Mouse (Mus musculus) forebrain, embryonic 12.5 days (tissue): ENCODE results near the gene Epb41l3. TPM values are rescaled to one million over a fixed set of nuclear protein-coding genes. Genes with fewer than 3 reads are reported as not detected.

Experiments
- ATAC-seq: fragments of 200-750 bp; cut with Nextera tagmentation; 2 replicates; pipeline ENCODE4 v1.8.0; 2017; ENCODE audit warnings: moderate TSS enrichment; ENCODE audit not compliant: low FRiP score
- H3K27ac ChIP-seq: fragments of 300-500 bp; sonication (generic); 2 replicates; pipeline ENCODE4 v1.5.1; 2016; ENCODE audit warnings: mild to moderate bottlenecking
- H3K27me3 ChIP-seq: fragments of 300-500 bp; sonication (generic); 2 replicates; pipeline ENCODE4 v1.6.1; 2016; ENCODE audit warnings: mild to moderate bottlenecking
- H3K36me3 ChIP-seq: fragments of 300-500 bp; sonication (generic); replicated peaks from 2 replicates; pipeline ENCODE4 v1.6.1; 2016; ENCODE audit warnings: mild to moderate bottlenecking
- H3K4me1 ChIP-seq: fragments of 300-500 bp; sonication (generic); 2 replicates; pipeline ENCODE4 v1.6.1; 2016
- H3K4me2 ChIP-seq: fragments of 300-500 bp; sonication (generic); 2 replicates; pipeline ENCODE4 v1.6.1; 2016; ENCODE audit warnings: mild to moderate bottlenecking, moderate library complexity
- H3K4me3 ChIP-seq: fragments of 300-500 bp; sonication (generic); replicated peaks from 2 replicates; pipeline ENCODE4 v1.5.1; 2016; ENCODE audit warnings: mild to moderate bottlenecking
- H3K9ac ChIP-seq: fragments of 300-500 bp; sonication (generic); 2 replicates; pipeline ENCODE4 v1.6.1; 2016; ENCODE audit warnings: mild to moderate bottlenecking
- H3K9me3 ChIP-seq: fragments of 300-500 bp; sonication (generic); 2 replicates; pipeline ENCODE4 v1.6.1; 2016
- whole genome bisulfite sequencing: fragments of 180-500 bp; shearing (Covaris S2); methylation state at CpG from one replicate; pipeline ENCODE4 v1.1.7; 2016; 5-methylcytosine and 5-hydroxymethylcytosine counted together
- polyA plus RNA-seq: library from polyadenylated mRNA; unstranded; fragments of >200 nt; fragmentation: Nextera tagmentation; extraction: Ambion mirVana; gene quantifications from 2 replicates; pipeline ENCODE4 v1.2.1, GENCODE M21; 2016

Epb41l3 gene
- polyA plus RNA-seq, 1 experiment from 2014 or later, result 74.7 TPM

DNA sequence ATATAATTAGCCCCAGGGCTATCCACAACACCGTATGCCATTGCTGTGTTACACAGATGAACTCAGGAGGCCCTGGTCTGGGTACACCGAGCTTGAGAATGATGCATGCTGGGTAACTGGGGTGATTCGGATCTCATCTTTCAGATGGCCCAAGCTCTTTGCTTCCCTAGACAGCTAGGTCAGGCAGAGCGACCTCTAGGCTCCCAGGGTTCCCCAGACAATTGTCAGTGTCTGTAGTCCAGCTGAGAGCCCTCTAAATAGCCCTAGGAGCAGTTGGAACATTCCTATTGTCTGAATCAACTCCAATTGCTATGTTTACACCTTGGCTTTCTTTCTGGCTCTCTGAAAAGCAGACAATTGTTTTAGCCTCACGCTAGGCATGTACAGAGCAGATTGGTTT is 201.9 kb downstream of the Epb41l3 start:
- Histone ChIP-seq H3K36me3 (0 out of 2 replicates have a peak, but pooled peaks cover 5% of the 10 kb centered on the region), H3K4me1 (peaks cover 3% of the 10 kb centered on the region; the same call in 1 of the 2 replicates), H3K9ac (no peak overlapping the region), H3K27ac (no peak overlapping the region), H3K27me3 (no peaks in the 10 kb centered on the region), H3K4me2 (no peak overlapping the region), H3K4me3 (no peak overlapping the region), H3K9me3 (no peaks in the 10 kb centered on the region)
- no peak for ATAC-seq
- WGBS, result 13% methylated on average over 5 of the region's 5 CpGs

DNA sequence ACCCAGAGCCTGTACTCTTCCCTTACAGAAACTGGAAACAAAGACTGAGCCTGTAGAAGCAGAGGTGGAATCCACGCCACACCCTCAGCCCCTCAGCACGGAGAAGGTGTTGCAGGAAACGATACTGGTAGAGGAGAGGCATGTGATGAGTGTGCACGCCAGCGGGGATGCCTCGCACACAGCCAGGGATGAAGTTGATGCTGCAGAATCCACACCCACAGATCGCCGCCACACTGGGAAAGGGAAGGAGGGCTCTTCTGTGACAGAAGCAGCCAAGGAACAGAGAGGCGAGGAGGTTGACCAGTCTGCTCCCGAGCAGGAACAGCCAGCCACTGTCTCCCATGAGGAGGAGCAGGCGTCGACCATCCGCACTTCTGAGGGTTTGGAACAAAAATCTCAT is 209.0 kb downstream of the Epb41l3 start:
- WGBS, result 95% methylated on average over 13 of the region's 13 CpGs

DNA sequence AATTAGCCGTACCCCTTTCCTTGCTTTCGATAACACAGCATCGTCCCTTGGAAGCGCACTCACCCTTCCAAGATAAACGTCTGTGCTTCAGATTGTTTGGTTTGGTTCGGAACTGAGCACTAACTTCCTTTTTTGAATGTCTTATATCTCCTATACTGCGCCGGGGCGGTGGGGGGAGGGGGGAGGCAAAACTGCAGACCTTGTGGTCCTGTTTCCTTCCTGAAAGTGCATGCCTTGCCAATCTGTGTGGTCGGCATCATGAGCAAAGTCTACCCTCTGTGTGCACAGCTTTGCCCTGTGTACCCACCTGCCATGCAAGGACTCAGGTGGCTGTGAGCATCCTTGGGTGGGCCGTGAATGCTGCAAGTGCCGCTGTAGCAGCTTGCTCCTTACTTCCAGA is 212.6 kb downstream of the Epb41l3 start:
- WGBS, result 94% methylated on average over 12 of the region's 12 CpGs
- Histone ChIP-seq H3K27me3 (no peaks in the 10 kb centered on the region), H3K9me3 (0 out of 2 replicates have a peak, but pooled peaks cover under 1% of the 10 kb centered on the region), H3K9ac (no peak overlapping the region), H3K4me2 (no peak overlapping the region), H3K4me1 (no peaks in the 10 kb centered on the region), H3K27ac (no peak overlapping the region), H3K36me3 (peaks cover 63% of the 10 kb centered on the region), H3K4me3 (no peak overlapping the region)
- no peak for ATAC-seq

More for the DNA sequence above, 209.0 kb downstream of the Epb41l3 start:
- no peak for ATAC-seq
- Histone ChIP-seq H3K27ac (no peak overlapping the region), H3K9me3 (0 out of 2 replicates have a peak, but pooled peaks cover 5% of the 10 kb centered on the region), H3K4me2 (no peak overlapping the region), H3K36me3 (peaks cover 64% of the 10 kb centered on the region), H3K4me1 (no peaks in the 10 kb centered on the region), H3K27me3 (no peaks in the 10 kb centered on the region), H3K9ac (no peak overlapping the region), H3K4me3 (no peak overlapping the region)

GRCm38 (mm10) chr17:69290272-69290671 is 214.8 kb downstream of the Epb41l3 start:
- Histone ChIP-seq H3K36me3 (peaks cover 46% of the 10 kb centered on the region), H3K4me2 (no peak overlapping the region), H3K4me1 (no peaks in the 10 kb centered on the region), H3K27ac (no peak overlapping the region), H3K9ac (no peak overlapping the region), H3K27me3 (no peaks in the 10 kb centered on the region), H3K4me3 (no peak overlapping the region), H3K9me3 (no peaks in the 10 kb centered on the region)
- WGBS, result 87% methylated on average over 3 of the region's 3 CpGs
- no peak for ATAC-seq

GRCm38 (mm10) chr17:69301552-69301951 is 226.1 kb downstream of the Epb41l3 start:
- no peaks in the 10 kb centered on the region for H3K36me3 ChIP-seq
- ATAC-seq, result no peak
- no peak overlapping the region for H3K27ac ChIP-seq
- no peaks in the 10 kb centered on the region for H3K4me1 ChIP-seq
- no peak overlapping the region for H3K4me3 ChIP-seq
- H3K4me2 ChIP-seq, result no peak overlapping the region
- 91% methylated on average over 4 of the region's 4 CpGs for WGBS
- no peaks in the 10 kb centered on the region for H3K27me3 ChIP-seq
- no peak overlapping the region for H3K9ac ChIP-seq
- H3K9me3 ChIP-seq, result no peaks in the 10 kb centered on the region

GRCm38 (mm10) chr17:69303579-69304274 is 228.2 kb downstream of the Epb41l3 start:
- Histone ChIP-seq H3K9ac (no peak overlapping the region), H3K4me1 (no peaks in the 10 kb centered on the region), H3K4me3 (no peak overlapping the region), H3K27me3 (no peaks in the 10 kb centered on the region), H3K36me3 (no peaks in the 10 kb centered on the region), H3K9me3 (no peaks in the 10 kb centered on the region), H3K4me2 (peak overlapping the region; percentile 21; the same call in 1 of the 2 replicates), H3K27ac (peak overlapping the region; percentile 50; the same call in 1 of the 2 replicates)
- peak; percentile 93 for ATAC-seq
- WGBS, result 57% methylated on average over 11 of the region's 11 CpGs

- ATAC-seq, result no peak
Observed at GRCm38 (mm10) chr17:69307636-69308035, 232.2 kb downstream of the Epb41l3 start.

DNA sequence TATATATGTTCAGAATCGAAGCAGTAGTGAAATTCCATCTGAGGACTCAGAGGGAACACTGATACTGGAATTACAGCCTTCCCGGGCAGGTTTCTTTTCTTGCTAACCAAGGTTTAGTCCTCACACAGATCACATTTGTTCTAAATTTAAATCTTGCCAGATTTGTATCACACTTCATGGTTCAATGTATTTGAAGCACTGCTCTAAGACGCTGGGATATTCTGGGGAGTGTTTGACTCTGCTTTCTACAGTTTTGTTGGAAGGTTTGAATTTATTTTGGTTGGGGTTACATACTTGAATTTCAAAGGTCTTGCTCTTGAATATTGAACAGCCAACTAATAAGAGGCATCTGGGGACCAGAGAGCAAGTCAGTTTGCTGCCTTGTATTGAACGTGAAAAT is 234.4 kb downstream of the Epb41l3 start:
- Histone ChIP-seq H3K27me3 (no peaks in the 10 kb centered on the region), H3K9ac (no peak overlapping the region), H3K36me3 (no peaks in the 10 kb centered on the region), H3K9me3 (no peaks in the 10 kb centered on the region), H3K4me2 (no peak overlapping the region), H3K4me3 (no peak overlapping the region), H3K4me1 (no peaks in the 10 kb centered on the region), H3K27ac (no peak overlapping the region)
- WGBS, result 89% methylated on average over 4 of the region's 4 CpGs
- no peak for ATAC-seq

More at GRCm38 (mm10) chr17:69307636-69308035, 232.2 kb downstream of the Epb41l3 start:
- no peak overlapping the region for H3K9ac ChIP-seq
- WGBS, result 85% methylated on average over 9 of the region's 9 CpGs
- H3K4me3 ChIP-seq, result no peak overlapping the region
- no peaks in the 10 kb centered on the region for H3K36me3 ChIP-seq
- no peaks in the 10 kb centered on the region for H3K9me3 ChIP-seq
- H3K27ac ChIP-seq, result no peak overlapping the region
- no peak overlapping the region for H3K4me2 ChIP-seq
- H3K4me1 ChIP-seq, result no peaks in the 10 kb centered on the region
- no peaks in the 10 kb centered on the region for H3K27me3 ChIP-seq

DNA sequence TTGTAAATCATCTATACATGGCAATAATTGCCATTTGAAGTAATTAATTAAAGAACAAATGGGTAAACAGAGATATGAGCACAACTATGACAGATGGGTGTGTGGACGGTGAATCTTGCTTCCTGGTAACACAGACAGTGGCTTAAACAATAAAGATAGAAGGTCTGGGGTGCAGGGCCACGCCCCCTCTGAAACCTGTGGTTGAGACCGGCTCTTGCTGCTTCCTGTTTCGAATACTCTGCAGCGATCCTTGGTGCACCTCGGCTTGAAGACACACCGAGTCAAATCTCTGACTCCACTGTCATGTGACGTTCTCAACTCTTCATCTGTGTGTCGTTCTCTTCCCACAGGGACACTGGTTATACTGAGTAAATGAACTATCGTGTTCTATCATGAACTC is 245.0 kb downstream of the Epb41l3 start:
- Histone ChIP-seq H3K9me3 (no peaks in the 10 kb centered on the region), H3K27ac (no peak overlapping the region), H3K9ac (no peak overlapping the region), H3K4me2 (no peak overlapping the region), H3K36me3 (no peaks in the 10 kb centered on the region), H3K4me1 (no peaks in the 10 kb centered on the region), H3K4me3 (no peak overlapping the region), H3K27me3 (no peaks in the 10 kb centered on the region)
- WGBS, result 93% methylated on average over 10 of the region's 10 CpGs
- no peak for ATAC-seq

DNA sequence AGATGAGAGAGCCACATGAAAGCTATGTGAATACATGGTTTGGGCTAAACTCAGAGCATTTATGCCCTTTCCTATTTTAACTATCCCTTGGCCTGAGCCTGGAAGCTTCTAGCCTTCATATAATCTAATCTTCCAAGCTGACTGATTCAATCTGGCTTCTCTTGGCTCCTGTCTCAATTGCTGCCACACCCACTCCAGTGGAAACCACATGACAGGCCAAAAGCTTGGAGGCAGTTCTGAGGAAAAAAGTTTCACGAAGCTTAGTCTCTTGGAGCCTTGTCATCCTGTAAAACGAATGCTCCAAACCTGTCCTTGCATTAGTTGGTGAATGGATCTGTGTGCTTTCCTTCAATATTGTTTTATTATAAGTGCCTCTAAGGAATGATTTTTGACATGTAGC is 247.2 kb downstream of the Epb41l3 start:
- H3K9me3 ChIP-seq, result no peaks in the 10 kb centered on the region
- H3K4me2 ChIP-seq, result no peak overlapping the region
- no peaks in the 10 kb centered on the region for H3K27me3 ChIP-seq
- H3K27ac ChIP-seq, result no peak overlapping the region
- H3K4me1 ChIP-seq, result no peaks in the 10 kb centered on the region
- no peak overlapping the region for H3K4me3 ChIP-seq
- H3K9ac ChIP-seq, result no peak overlapping the region
- no peak for ATAC-seq
- 86% methylated on average over 2 of the region's 2 CpGs for WGBS
- H3K36me3 ChIP-seq, result no peaks in the 10 kb centered on the region

Other genes starting within 250 kb of the Epb41l3 start
- gene Tmem200c, start 249.1 kb upstream of the Epb41l3 start, polyA plus RNA-seq, result 3.3 and 3.6 TPM in 2 replicates